Mouse (Mus musculus) lung, postnatal 0 days (tissue): ENCODE measurements around the gene Pacrg.

Experiments
- CTCF ChIP-seq: IDR thresholded peaks from 2 replicates; pipeline ENCODE4 v1.5.1; 2016; ENCODE audit warnings: antibody characterized with exemption, mild to moderate bottlenecking
- EP300 ChIP-seq: IDR thresholded peaks from 2 replicates; pipeline ENCODE4 v1.6.1; 2016; ENCODE audit warnings: antibody characterized with exemption, mild to moderate bottlenecking, control low read depth

GRCm38 (mm10) chr17:10550781-10551520, 289.2 kb downstream of the Pacrg start:
- no peak for TF ChIP-seq CTCF
- TF ChIP-seq EP300: no peak
